8 mouse cellular contexts compared by ENCODE assay signal in genomic region chr3:41228536-41228935, GRCm38 (mm10).
DNase-seq lines count a peak whose midpoint lies in the region; ATAC-seq lines count a peak whose summit lies in the region.

No protein-coding gene starts in this region.

- no peak overlapping the region for H3K4me3 ChIP-seq in hindbrain, embryonic 13.5 days

- ATAC-seq in hindbrain, embryonic 13.5 days (ENCODE audit: low FRiP score), result peak; percentile 91

- H3K36me3 ChIP-seq in hindbrain, embryonic 13.5 days, result no peaks in the 10 kb centered on the region

- no peak overlapping the region for H3K9ac ChIP-seq in hindbrain, embryonic 13.5 days

- peak; percentile 44 to 49 for DNase-seq in adrenal gland, adult 18-20 months (ENCODE audit: low spot score in 2 of 2)
- peak; percentile 70 to 73 for DNase-seq in cerebellum, postnatal 14 days
- DNase-seq in frontal cortex, postnatal 25 days (ENCODE audit: low spot score in 2 of 2), result peak; percentile 16 to 18
- DNase-seq in layer of hippocampus, postnatal 25 days (ENCODE audit: extremely low spot score in 1 of 2, low spot score in 1 of 2), result peak; percentile 13 to 25
- peak; percentile 59 for DNase-seq in lung, postnatal 4 days
- peak; percentile 16 to 35 for DNase-seq in right cerebral cortex, postnatal 36 days (ENCODE audit: low spot score in 2 of 2)
- DNase-seq in c-Kit-positive CD71-positive TER-119-positive erythroid progenitor cells, embryonic 14.5 days (ENCODE audit: low spot score), result no peak

- WGBS in hindbrain, embryonic 13.5 days, result 24% methylated on average over 7 of the region's 7 CpGs

- H3K27ac ChIP-seq in hindbrain, embryonic 13.5 days, result no peak overlapping the region

- H3K4me2 ChIP-seq in hindbrain, embryonic 13.5 days, result no peak overlapping the region

- H3K27me3 ChIP-seq in hindbrain, embryonic 13.5 days, result no peaks in the 10 kb centered on the region

- H3K4me1 ChIP-seq in hindbrain, embryonic 13.5 days (replicated peaks), result 0 out of 2 replicates have a peak, but pooled peaks cover 7% of the 10 kb centered on the region

- H3K9me3 ChIP-seq in hindbrain, embryonic 13.5 days, result no peaks in the 10 kb centered on the region
